Mouse (Mus musculus): ENCODE results near the gene Stk36. TPM values are rescaled to one million over a fixed set of nuclear protein-coding genes. Genes with fewer than 3 reads are reported as not detected.

Stk36 gene
- polyA plus RNA-seq, 1 experiment from 2014 or later, result 19.1 TPM

GRCm38 (mm10) chr1:74594434-74594833, 6.8 kb upstream of the Stk36 start:
- Histone ChIP-seq H3K9ac (ENCODE audit: low read depth, low read length) (no peak overlapping the region), H3K27ac (ENCODE audit: low read length) (no peak overlapping the region), H3K4me2 (ENCODE audit: low read length) (no peak overlapping the region), H3K4me1 (ENCODE audit: control insufficient read depth, insufficient read depth, low read length) (no peaks in the 10 kb centered on the region; the same call in 1 of the 2 replicates), H3K4me3 (ENCODE audit: low read depth, low read length) (no peak overlapping the region), H3K36me3 (ENCODE audit: control insufficient read depth, insufficient read depth, low read length) (peaks cover 40% of the 10 kb centered on the region), H3K9me3 (replicated peaks; ENCODE audit: control insufficient read depth, low read length, poor library complexity, severe bottlenecking) (no peaks in the 10 kb centered on the region), H3K27me3 (ENCODE audit: control insufficient read depth, insufficient read depth, low read depth, low read length) (no peaks in the 10 kb centered on the region)
- ATAC-seq, result no peak
- 92% methylated on average over 8 of the region's 8 CpGs for WGBS

- peak overlapping the region; percentile 94 for H3K4me2 ChIP-seq (ENCODE audit: low read length)
- peak overlapping the region; percentile 94 for H3K4me3 ChIP-seq (ENCODE audit: low read depth, low read length)
- H3K27me3 ChIP-seq (ENCODE audit: control insufficient read depth, insufficient read depth, low read depth, low read length), result no peaks in the 10 kb centered on the region
- H3K4me1 ChIP-seq (ENCODE audit: control insufficient read depth, insufficient read depth, low read length), result peaks cover 14% of the 10 kb centered on the region
- no peaks in the 10 kb centered on the region for H3K9me3 ChIP-seq (replicated peaks; ENCODE audit: control insufficient read depth, low read length, poor library complexity, severe bottlenecking)
- H3K36me3 ChIP-seq (ENCODE audit: control insufficient read depth, insufficient read depth, low read length), result peaks cover 17% of the 10 kb centered on the region
- peak; percentile 86 for ATAC-seq
- 9% methylated on average over 26 of the region's 26 CpGs for WGBS
- H3K27ac ChIP-seq (ENCODE audit: low read length), result peak overlapping the region; percentile 76
- H3K9ac ChIP-seq (ENCODE audit: low read depth, low read length), result peak overlapping the region; percentile 92
These were observed 561 bp upstream of the Stk36 start for GRCm38 (mm10) chr1:74600501-74601266.

- 97% methylated on average over 1 of the region's 1 CpGs for WGBS
- no peaks in the 10 kb centered on the region for H3K27me3 ChIP-seq (ENCODE audit: control insufficient read depth, insufficient read depth, low read depth, low read length)
- no peak overlapping the region for H3K4me2 ChIP-seq (ENCODE audit: low read length)
- H3K27ac ChIP-seq (ENCODE audit: low read length), result no peak overlapping the region
- no peak for ATAC-seq
- no peak overlapping the region for H3K4me3 ChIP-seq (ENCODE audit: low read depth, low read length)
- H3K9me3 ChIP-seq (replicated peaks; ENCODE audit: control insufficient read depth, low read length, poor library complexity, severe bottlenecking), result no peaks in the 10 kb centered on the region
- peaks cover 27% of the 10 kb centered on the region for H3K36me3 ChIP-seq (ENCODE audit: control insufficient read depth, insufficient read depth, low read length)
- H3K4me1 ChIP-seq (ENCODE audit: control insufficient read depth, insufficient read depth, low read length), result no peaks in the 10 kb centered on the region
- no peak overlapping the region for H3K9ac ChIP-seq (ENCODE audit: low read depth, low read length)
These were observed 22.9 kb downstream of the Stk36 start for GRCm38 (mm10) chr1:74624183-74624582.

GRCm38 (mm10) chr1:74626076-74626475, 24.8 kb downstream of the Stk36 start:
- Histone ChIP-seq H3K36me3 (ENCODE audit: control insufficient read depth, insufficient read depth, low read length) (peaks cover 30% of the 10 kb centered on the region), H3K27me3 (ENCODE audit: control insufficient read depth, insufficient read depth, low read depth, low read length) (no peaks in the 10 kb centered on the region), H3K4me3 (ENCODE audit: low read depth, low read length) (no peak overlapping the region), H3K27ac (ENCODE audit: low read length) (no peak overlapping the region), H3K9me3 (replicated peaks; ENCODE audit: control insufficient read depth, low read length, poor library complexity, severe bottlenecking) (no peaks in the 10 kb centered on the region), H3K4me1 (ENCODE audit: control insufficient read depth, insufficient read depth, low read length) (no peaks in the 10 kb centered on the region), H3K9ac (ENCODE audit: low read depth, low read length) (no peak overlapping the region), H3K4me2 (ENCODE audit: low read length) (no peak overlapping the region)
- no peak for ATAC-seq
- WGBS, result 89% methylated on average over 4 of the region's 4 CpGs

- 39% methylated on average over 7 of the region's 7 CpGs for whole genome bisulfite sequencing
- no peak for ATAC-seq
- Histone ChIP-seq H3K4me2 (ENCODE audit: low read length) (no peak overlapping the region), H3K27me3 (ENCODE audit: control insufficient read depth, insufficient read depth, low read depth, low read length) (no peaks in the 10 kb centered on the region), H3K4me1 (ENCODE audit: control insufficient read depth, insufficient read depth, low read length) (no peaks in the 10 kb centered on the region), H3K9me3 (replicated peaks; ENCODE audit: control insufficient read depth, low read length, poor library complexity, severe bottlenecking) (no peaks in the 10 kb centered on the region), H3K36me3 (ENCODE audit: control insufficient read depth, insufficient read depth, low read length) (peaks cover 23% of the 10 kb centered on the region; the same call in 1 of the 2 replicates), H3K27ac (ENCODE audit: low read length) (no peak overlapping the region), H3K4me3 (ENCODE audit: low read depth, low read length) (no peak overlapping the region), H3K9ac (ENCODE audit: low read depth, low read length) (no peak overlapping the region)
These were observed 26.8 kb downstream of the Stk36 start for GRCm38 (mm10) chr1:74628001-74628400.

GRCm38 (mm10) chr1:74632734-74633133, 31.5 kb downstream of the Stk36 start:
- Histone ChIP-seq H3K9me3 (replicated peaks; ENCODE audit: control insufficient read depth, low read length, poor library complexity, severe bottlenecking) (no peaks in the 10 kb centered on the region), H3K9ac (ENCODE audit: low read depth, low read length) (no peak overlapping the region), H3K4me1 (ENCODE audit: control insufficient read depth, insufficient read depth, low read length) (no peaks in the 10 kb centered on the region), H3K27me3 (ENCODE audit: control insufficient read depth, insufficient read depth, low read depth, low read length) (no peaks in the 10 kb centered on the region), H3K4me3 (ENCODE audit: low read depth, low read length) (no peak overlapping the region), H3K4me2 (ENCODE audit: low read length) (no peak overlapping the region), H3K36me3 (ENCODE audit: control insufficient read depth, insufficient read depth, low read length) (peaks cover 21% of the 10 kb centered on the region), H3K27ac (ENCODE audit: low read length) (no peak overlapping the region)
- WGBS, result 87% methylated on average over 4 of the region's 4 CpGs
- ATAC-seq, result no peak

GRCm38 (mm10) chr1:74643524-74643923, 42.3 kb downstream of the Stk36 start:
- no peaks in the 10 kb centered on the region for H3K36me3 ChIP-seq (ENCODE audit: control insufficient read depth, insufficient read depth, low read length)
- H3K9ac ChIP-seq (ENCODE audit: low read depth, low read length), result no peak overlapping the region
- no peak overlapping the region for H3K4me3 ChIP-seq (ENCODE audit: low read depth, low read length)
- no peaks in the 10 kb centered on the region for H3K9me3 ChIP-seq (replicated peaks; ENCODE audit: control insufficient read depth, low read length, poor library complexity, severe bottlenecking)
- H3K27ac ChIP-seq (ENCODE audit: low read length), result no peak overlapping the region
- no peaks in the 10 kb centered on the region for H3K27me3 ChIP-seq (ENCODE audit: control insufficient read depth, insufficient read depth, low read depth, low read length)
- WGBS, result 76% methylated on average over 2 of the region's 2 CpGs
- no peak for ATAC-seq
- H3K4me2 ChIP-seq (ENCODE audit: low read length), result no peak overlapping the region
- no peaks in the 10 kb centered on the region for H3K4me1 ChIP-seq (ENCODE audit: control insufficient read depth, insufficient read depth, low read length)

- H3K36me3 ChIP-seq (ENCODE audit: control insufficient read depth, insufficient read depth, low read length), result no peaks in the 10 kb centered on the region
- no peak overlapping the region for H3K4me3 ChIP-seq (ENCODE audit: low read depth, low read length)
- H3K4me1 ChIP-seq (ENCODE audit: control insufficient read depth, insufficient read depth, low read length), result no peaks in the 10 kb centered on the region
- no peak overlapping the region for H3K27ac ChIP-seq (ENCODE audit: low read length)
- H3K27me3 ChIP-seq (ENCODE audit: control insufficient read depth, insufficient read depth, low read depth, low read length), result no peaks in the 10 kb centered on the region
- H3K9me3 ChIP-seq (replicated peaks; ENCODE audit: control insufficient read depth, low read length, poor library complexity, severe bottlenecking), result no peaks in the 10 kb centered on the region
- ATAC-seq, result no peak
- H3K4me2 ChIP-seq (ENCODE audit: low read length), result no peak overlapping the region
- H3K9ac ChIP-seq (ENCODE audit: low read depth, low read length), result no peak overlapping the region
These were observed 42.7 kb downstream of the Stk36 start for GRCm38 (mm10) chr1:74643926-74644325.

GRCm38 (mm10) chr1:74661448-74662195, 60.4 kb downstream of the Stk36 start, which contains the start of gene Ttll4:
Ttll4 (plus strand) TSS chr1:74661745.
- under 1% methylated on average over 52 of the region's 66 CpGs for WGBS
- peaks cover 14% of the 10 kb centered on the region for H3K4me1 ChIP-seq (ENCODE audit: control insufficient read depth, insufficient read depth, low read length)
- peak within 1 kb of the TSS; percentile 82 for H3K9ac ChIP-seq (ENCODE audit: low read depth, low read length)
- no peaks in the 10 kb centered on the region for H3K27me3 ChIP-seq (ENCODE audit: control insufficient read depth, insufficient read depth, low read depth, low read length)
- ATAC-seq, result peak; percentile 98
- H3K36me3 ChIP-seq (ENCODE audit: control insufficient read depth, insufficient read depth, low read length), result no peaks in the 10 kb centered on the region
- no peaks in the 10 kb centered on the region for H3K9me3 ChIP-seq (replicated peaks; ENCODE audit: control insufficient read depth, low read length, poor library complexity, severe bottlenecking)
- H3K4me2 ChIP-seq (ENCODE audit: low read length), result peak within 1 kb of the TSS; percentile 81
- H3K4me3 ChIP-seq (ENCODE audit: low read depth, low read length), result peak within 1 kb of the TSS; percentile 86
- H3K27ac ChIP-seq (ENCODE audit: low read length), result peak within 1 kb of the TSS; percentile 82

Measured in midbrain, embryonic 16.5 days (tissue).